Mouse (Mus musculus): Measurements from ENCODE around the gene Adcy6. TPM values are rescaled to one million over a fixed set of nuclear protein-coding genes. Genes with fewer than 3 reads are reported as not detected.

Adcy6 gene
- total RNA-seq, 2 experiments from 2014 or later = 48.7 to 83.1 TPM

DNA sequence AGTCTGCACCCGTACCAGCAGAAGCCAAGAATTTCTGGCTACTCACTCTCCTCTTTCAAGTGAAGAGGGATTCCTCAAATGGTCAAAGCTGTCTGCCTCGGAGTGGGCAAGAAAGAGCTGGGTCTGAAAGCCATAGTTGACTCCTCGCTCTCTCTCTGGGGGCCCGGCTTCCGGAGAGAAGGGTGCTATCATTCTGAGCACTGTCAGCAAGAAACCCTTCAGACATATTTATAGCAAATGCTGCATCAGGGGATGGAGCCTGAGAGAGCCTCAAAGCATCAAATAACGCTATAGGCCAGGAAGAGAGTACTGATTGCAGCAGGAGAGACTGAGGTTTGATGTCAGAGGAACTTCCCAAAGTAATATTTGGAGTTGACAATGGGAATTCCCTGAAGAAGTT, 19.6 kb upstream of the Adcy6 start:
- no peak for DNase-seq (ENCODE audit: low spot score in 2 of 2)

- no peak for DNase-seq (ENCODE audit: low spot score in 2 of 2)
These were observed 18.8 kb upstream of the Adcy6 start for GRCm38 (mm10) chr15:98628589-98629254.

DNA sequence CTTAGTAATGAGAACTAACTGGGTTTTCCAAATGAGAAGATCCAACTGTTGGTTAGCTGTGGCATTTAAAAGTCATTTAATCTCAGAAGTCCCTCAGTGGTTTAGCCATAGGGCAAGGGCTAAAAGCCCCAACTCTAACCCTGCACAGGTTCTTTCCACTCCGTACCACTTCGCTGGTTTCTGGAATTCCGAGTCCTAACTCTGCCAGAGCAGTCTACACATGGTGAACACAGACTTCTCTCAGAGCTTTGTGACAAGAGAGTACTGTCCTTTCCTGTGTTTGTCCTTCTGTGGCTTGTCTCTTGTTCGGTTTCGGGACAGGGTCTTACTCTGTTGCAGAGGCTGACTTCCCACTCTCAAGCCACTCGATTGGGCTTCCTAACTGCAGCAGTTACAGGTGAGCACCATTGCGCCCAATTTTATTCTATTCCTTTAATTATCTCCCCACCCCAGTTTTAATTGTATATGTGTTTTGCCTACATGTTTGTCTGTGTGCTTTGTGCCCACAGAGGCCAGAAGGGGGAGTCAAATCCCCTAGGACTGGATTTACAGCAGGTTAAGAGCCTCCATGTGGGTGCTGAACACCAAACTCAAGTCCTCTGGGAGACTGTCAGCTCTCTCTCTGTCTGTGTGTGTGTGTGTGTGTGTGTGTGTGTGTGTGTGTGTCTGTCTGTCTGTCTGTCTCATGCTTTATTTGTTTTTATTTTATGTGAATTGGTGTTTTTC, 16.8 kb upstream of the Adcy6 start:
- no peak for DNase-seq (ENCODE audit: low spot score in 2 of 2)

- no peak for DNase-seq (ENCODE audit: low spot score in 2 of 2)
These were observed 16.2 kb upstream of the Adcy6 start for GRCm38 (mm10) chr15:98626078-98626477.

DNA sequence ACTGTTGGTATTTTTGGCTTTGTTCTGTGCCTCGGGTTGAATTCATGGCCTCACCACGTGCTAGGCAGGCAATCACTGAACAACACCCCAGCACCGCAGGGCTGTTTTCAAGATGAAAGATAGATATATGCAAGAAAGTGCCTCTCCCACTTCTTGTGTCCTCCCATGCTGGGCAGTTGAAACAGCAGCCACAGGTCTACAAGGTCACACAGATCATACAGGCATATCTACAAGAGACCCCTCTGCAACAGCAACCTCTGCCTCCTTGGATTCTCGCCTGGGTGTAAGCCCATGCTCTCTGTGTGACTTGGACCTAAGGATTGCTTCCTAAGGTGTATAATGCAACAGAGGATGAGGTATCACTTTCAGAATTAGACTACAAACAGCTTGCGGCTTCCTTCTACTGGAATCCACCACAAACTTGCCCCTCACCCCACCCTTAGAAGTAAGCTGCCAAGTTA, 13.5 kb upstream of the Adcy6 start:
- DNase-seq (ENCODE audit: low spot score in 2 of 2) = no peak

DNA sequence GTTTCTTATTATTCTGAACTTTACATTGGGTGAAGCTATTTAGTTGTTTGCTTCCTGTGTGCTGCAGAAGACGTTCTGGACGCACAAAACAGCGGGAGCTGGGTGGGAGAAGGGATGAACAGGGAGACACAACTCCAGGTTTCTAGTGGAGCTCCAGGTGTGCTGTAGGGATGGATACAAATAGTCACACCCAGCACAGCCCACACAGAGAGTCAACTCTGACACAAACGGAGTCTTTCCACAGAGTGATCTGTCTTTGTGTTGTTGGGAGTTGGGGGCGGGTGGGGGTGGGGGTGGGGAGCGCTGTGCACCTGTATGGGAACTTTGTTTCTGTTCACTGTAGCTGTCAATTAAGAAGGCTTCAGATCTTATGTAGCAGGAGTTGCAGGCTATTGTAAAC, 12.8 kb upstream of the Adcy6 start:
- DNase-seq (ENCODE audit: low spot score in 2 of 2) = no peak

DNA sequence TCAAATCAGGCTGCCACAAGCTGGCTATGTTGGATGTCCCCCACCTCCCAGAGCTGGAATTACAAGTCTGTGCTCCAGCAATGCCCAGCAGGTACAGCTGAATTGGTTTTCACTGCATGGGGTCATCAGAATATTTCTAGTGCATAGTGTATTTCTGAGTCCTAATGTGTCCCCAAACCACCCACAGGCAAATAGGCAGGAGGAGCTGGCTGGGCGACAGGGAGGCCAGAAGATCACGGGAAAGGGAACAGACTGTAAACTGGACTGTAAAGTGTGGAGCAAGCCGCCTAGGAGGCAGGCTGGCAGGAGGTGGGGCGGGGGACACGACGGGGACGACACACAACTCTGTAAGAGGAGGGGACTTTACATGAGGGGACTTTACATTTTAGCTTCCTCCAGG, 12.3 kb upstream of the Adcy6 start:
- DNase-seq (ENCODE audit: low spot score in 2 of 2) = no peak

- DNase-seq (ENCODE audit: low spot score in 2 of 2) = peak; percentile 81 to 87
These were observed 7.3 kb upstream of the Adcy6 start for GRCm38 (mm10) chr15:98617176-98617537.

GRCm38 (mm10) chr15:98616362-98617175, 6.7 kb upstream of the Adcy6 start:
- no peak for DNase-seq (ENCODE audit: low spot score in 2 of 2)

DNA sequence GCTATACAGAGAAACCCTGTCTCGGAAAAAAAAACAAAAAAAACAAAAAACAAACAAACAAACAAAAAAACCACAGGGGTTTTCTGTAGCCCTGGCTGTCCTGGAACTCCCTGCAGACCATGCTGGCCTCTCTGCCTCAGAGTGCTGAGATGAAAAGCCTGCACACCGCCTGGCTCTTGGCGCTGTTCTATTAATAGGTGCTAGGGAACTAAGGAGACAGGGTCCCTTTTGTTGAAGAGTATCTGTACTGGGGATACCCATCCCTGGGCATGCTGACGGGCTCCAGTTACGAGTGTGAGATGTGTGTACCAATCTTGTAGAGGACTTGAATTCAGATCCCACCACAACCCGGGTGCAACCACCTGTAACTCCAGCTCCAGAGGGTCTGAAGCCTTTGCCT, 5.9 kb upstream of the Adcy6 start:
- DNase-seq (ENCODE audit: low spot score in 2 of 2) = no peak

GRCm38 (mm10) chr15:98614971-98615370, 5.1 kb upstream of the Adcy6 start:
- no peak for DNase-seq (ENCODE audit: low spot score in 2 of 2)

DNA sequence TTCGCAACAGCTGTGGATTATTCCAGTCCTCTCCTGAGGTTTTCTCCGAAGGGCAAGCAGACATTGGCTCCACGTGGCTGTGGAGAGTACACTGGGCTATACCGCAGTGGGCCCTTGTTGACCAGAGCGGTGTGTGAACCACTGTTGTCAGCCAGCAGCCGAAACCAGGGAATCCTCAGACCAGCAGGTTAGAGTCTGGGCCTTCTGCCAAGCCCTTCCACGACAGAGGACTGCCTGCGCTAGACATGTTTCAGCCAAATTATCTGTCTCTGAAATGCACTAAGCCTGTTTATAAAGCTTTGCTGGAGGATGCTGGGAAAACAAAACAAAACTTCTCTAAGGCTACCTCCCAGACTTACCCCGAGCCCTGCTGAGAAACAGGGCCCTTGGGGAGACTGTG, 4.7 kb upstream of the Adcy6 start:
- no peak for DNase-seq (ENCODE audit: low spot score in 2 of 2)

DNA sequence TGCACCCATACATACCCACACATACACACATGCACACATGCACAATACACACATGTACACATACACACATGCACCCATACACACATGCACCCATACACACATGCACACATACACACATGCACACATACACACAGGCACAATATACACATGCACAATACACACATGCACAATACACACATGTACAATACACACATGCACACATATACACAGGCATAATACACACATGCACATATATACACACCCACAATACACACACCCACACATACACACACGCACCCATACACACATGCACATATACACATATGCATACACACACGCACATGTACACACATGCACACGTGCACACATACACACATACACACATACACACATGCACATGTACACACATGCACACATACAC, 2.4 kb upstream of the Adcy6 start:
- no peak for DNase-seq (ENCODE audit: low spot score in 2 of 2)

DNA sequence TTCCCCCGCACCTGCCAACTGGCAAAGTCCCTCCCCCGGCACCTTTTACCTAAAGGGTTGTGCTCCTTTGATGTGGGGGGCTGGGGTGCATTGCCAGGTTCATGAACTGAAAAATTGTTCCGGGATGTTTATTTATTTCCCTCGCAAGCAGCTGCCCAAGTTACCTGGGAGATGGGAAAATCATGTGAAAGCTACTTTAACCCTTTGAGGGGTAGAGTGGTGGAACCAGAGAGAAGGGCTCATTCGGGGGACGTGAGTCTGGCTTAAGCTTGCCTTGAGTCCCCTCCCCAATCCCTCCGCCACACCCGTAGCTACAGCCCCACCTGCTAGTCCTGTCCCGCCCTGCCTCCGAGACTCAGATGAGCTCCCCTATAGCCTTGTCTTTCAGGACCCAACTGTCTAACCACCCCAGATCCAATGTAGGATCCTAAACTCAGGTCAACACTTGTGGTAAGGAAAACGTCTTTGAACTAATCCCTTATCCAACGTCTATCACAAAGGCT, 306 bp upstream of the Adcy6 start:
- DNase-seq (ENCODE audit: low spot score in 2 of 2) = no peak

DNA sequence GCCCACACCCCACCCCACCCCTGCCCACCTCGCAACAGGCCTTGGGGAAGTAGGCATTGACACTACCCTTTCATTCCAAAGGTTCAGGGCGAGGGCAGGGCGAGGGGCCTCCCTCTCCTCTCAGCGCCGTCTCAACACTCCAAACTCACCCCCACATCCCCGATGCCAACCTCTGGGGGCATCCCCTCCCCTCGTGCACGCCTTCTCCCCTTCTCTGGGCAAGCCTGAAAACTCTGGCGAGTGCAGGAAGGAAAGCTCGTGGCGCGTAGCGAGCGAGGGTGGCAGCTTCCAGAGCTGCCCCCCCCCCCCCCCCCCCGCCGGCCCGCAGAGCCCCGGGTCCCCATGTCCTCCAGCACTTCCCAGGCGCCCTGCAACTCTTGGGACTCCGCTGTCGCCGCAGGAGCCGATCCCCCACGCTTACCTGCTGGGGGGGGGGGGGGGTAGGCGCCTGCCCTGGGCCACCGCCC, 1.1 kb downstream of the Adcy6 start:
- DNase-seq (ENCODE audit: low spot score in 2 of 2) = no peak

GRCm38 (mm10) chr15:98608058-98608783, 1.7 kb downstream of the Adcy6 start:
- DNase-seq (ENCODE audit: low spot score in 2 of 2) = no peak

DNA sequence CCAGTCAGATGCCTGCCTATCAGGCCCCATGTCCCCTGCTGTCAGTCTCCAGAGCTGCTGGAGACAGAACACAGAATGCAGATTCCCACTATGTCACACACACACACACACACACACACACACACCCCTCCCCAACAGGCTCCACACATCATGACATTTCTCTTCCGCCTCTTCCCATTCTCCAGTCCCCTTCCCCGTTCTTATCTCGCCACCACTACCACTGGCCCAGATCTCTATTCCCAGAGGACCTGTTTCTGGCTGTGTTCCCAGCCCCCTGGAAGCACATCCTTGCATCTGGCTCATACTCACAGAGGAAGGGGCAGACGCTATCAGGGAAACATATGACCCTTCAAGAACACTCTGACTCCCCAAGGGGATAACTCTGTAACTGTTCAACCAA, 2.3 kb downstream of the Adcy6 start:
- peak in 1 of 2 experiments; percentile 57 for DNase-seq (ENCODE audit: low spot score in 2 of 2)

DNA sequence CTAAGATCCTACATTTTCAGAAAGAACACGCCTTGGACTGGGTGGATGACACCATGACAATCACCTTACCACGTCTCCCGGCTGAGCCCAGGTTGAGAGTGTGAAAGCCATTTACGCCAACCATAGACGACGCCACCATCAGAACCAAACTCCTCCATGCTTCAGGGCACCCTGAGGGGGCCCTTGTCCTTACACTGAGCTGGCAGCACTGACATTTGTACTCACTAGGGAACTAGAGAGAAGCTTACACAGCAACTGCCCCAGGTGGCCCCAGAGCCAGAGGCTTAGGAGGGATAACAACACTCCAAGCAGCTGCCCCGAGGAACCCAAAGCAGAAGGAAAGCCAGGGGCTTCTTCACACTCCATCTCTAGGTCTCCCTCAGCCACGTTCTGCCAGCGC, 3.1 kb downstream of the Adcy6 start:
- DNase-seq (ENCODE audit: low spot score in 2 of 2) = no peak

- no peak for DNase-seq (ENCODE audit: low spot score in 2 of 2)
These were observed 3.8 kb downstream of the Adcy6 start for GRCm38 (mm10) chr15:98606051-98606536.

- DNase-seq (ENCODE audit: low spot score in 2 of 2) = no peak
These were observed 5.8 kb downstream of the Adcy6 start for GRCm38 (mm10) chr15:98604041-98604575.

Data from adrenal gland, adult 18-20 months (tissue).